Mouse (Mus musculus) liver, adult 2 months (tissue): ENCODE results near the gene Shkbp1. TPM values are rescaled to one million over a fixed set of nuclear protein-coding genes. Genes with fewer than 3 reads are reported as not detected.
A peak's percentile ranks its signal among the peaks of the same experiment; 100 is the strongest.

Experiments
- DNase-seq: peaks from one replicate; pipeline ENCODE4 v3.0.0-alpha.2; 2011; ENCODE audit warnings: low read depth, low spot score; ENCODE audit errors: extremely low read depth
- H3K27ac ChIP-seq: fragments of 200-500 bp; replicated peaks from 2 replicates; pipeline ENCODE4 v1.5.1; 2012; ENCODE audit warnings: low read depth, mild to moderate bottlenecking, control low read depth, inconsistent platforms, low read length; ENCODE audit not compliant: insufficient read depth
- H3K27me3 ChIP-seq: fragments of 200-500 bp; 2 replicates; pipeline ENCODE4 v1.6.1; 2012; ENCODE audit warnings: mild to moderate bottlenecking, moderate library complexity, low read length, inconsistent platforms; ENCODE audit not compliant: control insufficient read depth, insufficient read depth
- H3K36me3 ChIP-seq: fragments of 200-500 bp; 2 replicates; pipeline ENCODE4 v1.6.1; 2012; ENCODE audit warnings: low read length, inconsistent platforms; ENCODE audit not compliant: control insufficient read depth, insufficient read depth
- H3K4me1 ChIP-seq: fragments of 200-500 bp; 2 replicates; pipeline ENCODE4 v1.6.1; 2011; ENCODE audit warnings: low read length; ENCODE audit not compliant: control insufficient read depth, insufficient read depth
- H3K4me3 ChIP-seq: fragments of 200-500 bp; 2 replicates; pipeline ENCODE4 v1.5.1; 2011; ENCODE audit warnings: low read depth, mild to moderate bottlenecking, control low read depth, low read length, moderate library complexity; ENCODE audit not compliant: insufficient read depth
- H3K79me2 ChIP-seq: fragments of 200-500 bp; 2 replicates; pipeline ENCODE4 v1.6.1; 2012; ENCODE audit warnings: inconsistent platforms, mild to moderate bottlenecking, low read length, moderate library complexity; ENCODE audit not compliant: control insufficient read depth, insufficient read depth
- H3K9ac ChIP-seq: fragments of 200-500 bp; 2 replicates; pipeline ENCODE4 v1.6.1; 2012; ENCODE audit warnings: low read depth, mild to moderate bottlenecking, control low read depth, inconsistent platforms, low read length
- CTCF ChIP-seq: fragments of 200-500 bp; IDR thresholded peaks from 2 replicates; pipeline ENCODE4 v1.5.1; 2011; ENCODE audit warnings: low read depth, low read length, control low read depth
- POLR2A ChIP-seq: fragments of 200-500 bp; IDR thresholded peaks from 2 replicates; pipeline ENCODE4 v1.6.1; 2011; ENCODE audit warnings: low read length, control low read depth; ENCODE audit not compliant: insufficient read depth; ENCODE audit errors: extremely low read depth
- WGBS: fragments of 180-500 bp; shearing (Covaris S2); methylation state at CpG from one replicate; pipeline ENCODE4 v1.1.7; 2018; 5-methylcytosine and 5-hydroxymethylcytosine counted together
- polyA plus RNA-seq: library from polyadenylated mRNA; depleted of rRNA; stranded (reverse); fragments of >200 nt; gene quantifications from 2 replicates; pipeline ENCODE4 v1.2.3, GENCODE M21; 2012
- total RNA-seq: library from RNA; depleted of rRNA; stranded (reverse); fragments of >200 nt; gene quantifications from 2 replicates; pipeline ENCODE4 v1.2.3, GENCODE M21; 2014

Shkbp1 gene
- total and polyA plus RNA-seq, 2 experiments: 3.6 to 23.9 TPM

GRCm38 (mm10) chr7:27361283-27361946, 5.6 kb upstream of the Shkbp1 start:
- H3K27ac ChIP-seq: no peak overlapping the region
- H3K36me3 ChIP-seq: no peaks in the 10 kb centered on the region
- H3K4me1 ChIP-seq: no peaks in the 10 kb centered on the region
- DNase-seq: peak; percentile 90
- 1% methylated on average over 52 of the region's 52 CpGs for WGBS
- peaks cover 19% of the 10 kb centered on the region for H3K27me3 ChIP-seq
- no peaks in the 10 kb centered on the region for H3K79me2 ChIP-seq
- H3K9ac ChIP-seq: peak overlapping the region; percentile 70
- peak overlapping the region; percentile 60 for H3K4me3 ChIP-seq
- TF ChIP-seq CTCF (no peak), POLR2A (no peak)

GRCm38 (mm10) chr7:27360749-27361148, 4.9 kb upstream of the Shkbp1 start:
- no peaks in the 10 kb centered on the region for H3K79me2 ChIP-seq
- 62% methylated on average over 6 of the region's 6 CpGs for WGBS
- no peak for TF ChIP-seq CTCF
- no peak for TF ChIP-seq POLR2A
- no peak overlapping the region for H3K9ac ChIP-seq
- no peak overlapping the region for H3K4me3 ChIP-seq
- H3K36me3 ChIP-seq: no peaks in the 10 kb centered on the region
- peaks cover 14% of the 10 kb centered on the region; the same call in 1 of the 2 replicates for H3K27me3 ChIP-seq
- DNase-seq: no peak
- H3K27ac ChIP-seq: no peak overlapping the region
- H3K4me1 ChIP-seq: no peaks in the 10 kb centered on the region

GRCm38 (mm10) chr7:27359706-27360358, 4.0 kb upstream of the Shkbp1 start:
- TF ChIP-seq POLR2A (no peak), CTCF (no peak)
- no peak for DNase-seq
- Histone ChIP-seq H3K79me2 (no peaks in the 10 kb centered on the region), H3K27ac (no peak overlapping the region), H3K9ac (no peak overlapping the region), H3K4me3 (no peak overlapping the region), H3K27me3 (peaks cover 9% of the 10 kb centered on the region; the same call in 1 of the 2 replicates), H3K4me1 (0 out of 2 replicates have a peak, but pooled peaks cover 4% of the 10 kb centered on the region), H3K36me3 (no peaks in the 10 kb centered on the region)
- WGBS: 89% methylated on average over 9 of the region's 9 CpGs

GRCm38 (mm10) chr7:27359162-27359561, 3.3 kb upstream of the Shkbp1 start:
- H3K27ac ChIP-seq: no peak overlapping the region
- WGBS: 74% methylated on average over 2 of the region's 2 CpGs
- H3K36me3 ChIP-seq: no peaks in the 10 kb centered on the region
- TF ChIP-seq CTCF: no peak
- TF ChIP-seq POLR2A: no peak
- no peak for DNase-seq
- 0 out of 2 replicates have a peak, but pooled peaks cover 4% of the 10 kb centered on the region for H3K4me1 ChIP-seq
- peaks cover 5% of the 10 kb centered on the region; the same call in 1 of the 2 replicates for H3K27me3 ChIP-seq
- H3K79me2 ChIP-seq: no peaks in the 10 kb centered on the region
- no peak overlapping the region for H3K9ac ChIP-seq
- no peak overlapping the region for H3K4me3 ChIP-seq

GRCm38 (mm10) chr7:27357595-27357978, 1.8 kb upstream of the Shkbp1 start:
- no peak for TF ChIP-seq CTCF
- TF ChIP-seq POLR2A: no peak
- Histone ChIP-seq H3K4me3 (no peak overlapping the region), H3K36me3 (no peaks in the 10 kb centered on the region), H3K4me1 (0 out of 2 replicates have a peak, but pooled peaks cover 4% of the 10 kb centered on the region), H3K27ac (peak overlapping the region; percentile 62), H3K79me2 (no peaks in the 10 kb centered on the region), H3K27me3 (no peaks in the 10 kb centered on the region), H3K9ac (no peak overlapping the region)
- WGBS: 22% methylated on average over 3 of the region's 3 CpGs
- peak; percentile 30 for DNase-seq
